Mouse (Mus musculus) liver, postnatal 0 days (tissue): ENCODE data around the gene Gpr55.

Experiments
- CTCF ChIP-seq: sonication (generic); IDR thresholded peaks from 2 replicates; pipeline ENCODE4 v1.5.1; 2016; ENCODE audit warnings: antibody characterized with exemption, low read depth
- EP300 ChIP-seq: IDR thresholded peaks from 2 replicates; pipeline ENCODE4 v1.6.1; 2016; ENCODE audit warnings: antibody characterized with exemption, low read depth, mild to moderate bottlenecking

DNA sequence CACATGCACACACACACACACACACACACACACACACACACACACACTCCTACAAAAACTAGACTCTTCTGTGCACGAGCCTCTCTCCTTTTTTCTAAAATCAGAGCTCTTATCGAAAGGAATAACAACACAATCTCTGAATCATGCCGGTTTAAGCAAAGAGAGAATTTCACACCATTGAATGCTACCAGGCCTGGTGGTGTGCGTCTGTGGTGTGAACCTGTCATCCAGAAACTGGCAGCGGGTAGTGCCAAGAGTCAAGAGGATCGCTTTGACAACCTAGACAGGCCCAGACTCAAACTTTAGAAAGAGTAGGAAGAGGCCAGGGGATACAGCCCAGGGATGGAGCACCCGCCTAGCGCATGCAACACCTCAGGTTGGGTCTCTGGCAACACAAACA lies 18.5 kb downstream of the Gpr55 start:
- no peak for TF ChIP-seq CTCF
- TF ChIP-seq EP300 = no peak
